Mouse (Mus musculus) lung, adult 2 months (tissue): ENCODE measurements around the gene Ttc22. TPM values are rescaled to one million over a fixed set of nuclear protein-coding genes. Genes with fewer than 3 reads are reported as not detected.

Experiments used
- DNase-seq: peaks from one replicate; pipeline ENCODE4 v3.0.0; 2022
- H3K4me1 ChIP-seq: fragments of 200-500 bp; 2 replicates; pipeline ENCODE4 v1.6.1; 2011; ENCODE audit warnings: low read length; ENCODE audit not compliant: control insufficient read depth, insufficient read depth
- H3K4me3 ChIP-seq: fragments of 200-500 bp; replicated peaks from 2 replicates; pipeline ENCODE3; 2011; ENCODE audit warnings: low read depth, mild to moderate bottlenecking, control low read depth, low read length; ENCODE audit errors: extremely low read depth
- CTCF ChIP-seq: fragments of 200-500 bp; IDR thresholded peaks from 2 replicates; pipeline ENCODE4 v1.5.1; 2011; ENCODE audit warnings: mild to moderate bottlenecking, low read length, control low read depth; ENCODE audit not compliant: insufficient read depth
- POLR2A ChIP-seq: fragments of 200-500 bp; IDR thresholded peaks from 2 replicates; pipeline ENCODE4 v1.6.1; 2011; ENCODE audit warnings: low read depth, mild to moderate bottlenecking, control low read depth, low read length, borderline replicate concordance; ENCODE audit errors: extremely low read depth
- WGBS: fragments of 180-500 bp; shearing (Covaris S2); methylation state at CpG from one replicate; pipeline ENCODE4 v1.1.7; 2018; 5-methylcytosine and 5-hydroxymethylcytosine counted together
- polyA plus RNA-seq: library from polyadenylated mRNA; depleted of rRNA; stranded (reverse); fragments of >200 nt; gene quantifications from 2 replicates; pipeline ENCODE4 v1.2.3, GENCODE M21; 2012; rRNA removed

Ttc22 gene
- polyA plus RNA-seq = 1.8 and 8.2 TPM in 2 replicates

DNA sequence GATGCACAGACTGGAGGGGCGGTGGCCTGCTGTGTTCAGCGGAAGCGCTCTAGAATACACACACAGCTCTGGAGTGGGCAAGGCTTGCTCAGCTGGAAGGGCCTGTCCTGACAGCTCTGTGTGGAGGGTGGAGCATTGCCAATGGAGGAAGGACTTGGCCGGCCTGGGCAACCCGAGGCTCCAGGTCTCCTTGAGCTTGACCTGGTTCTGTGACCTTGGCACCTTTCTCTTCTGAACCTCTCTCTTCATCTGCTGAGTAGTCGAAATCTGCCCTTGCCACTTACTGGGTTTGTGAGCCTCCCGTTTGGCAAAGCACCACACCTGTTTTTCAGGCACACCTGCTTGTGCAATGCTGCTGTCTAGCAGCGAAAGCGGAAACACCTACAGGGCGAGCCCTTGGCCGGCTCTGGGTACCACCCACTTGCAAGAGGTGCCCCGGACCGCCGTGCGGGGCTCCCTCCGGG, at the start of gene Ttc22:
Gene Ttc22 (plus strand): TSS at position 403 of the 464 bp plus-strand sequence.
- H3K4me1 ChIP-seq = no peaks in the 10 kb centered on the region
- H3K4me3 ChIP-seq = peak within 1 kb of the TSS; percentile 12
- peak; percentile 69 for DNase-seq
- TF ChIP-seq POLR2A (no peak), CTCF (no peak)
- 18% methylated on average over 16 of the region's 16 CpGs for WGBS

DNA sequence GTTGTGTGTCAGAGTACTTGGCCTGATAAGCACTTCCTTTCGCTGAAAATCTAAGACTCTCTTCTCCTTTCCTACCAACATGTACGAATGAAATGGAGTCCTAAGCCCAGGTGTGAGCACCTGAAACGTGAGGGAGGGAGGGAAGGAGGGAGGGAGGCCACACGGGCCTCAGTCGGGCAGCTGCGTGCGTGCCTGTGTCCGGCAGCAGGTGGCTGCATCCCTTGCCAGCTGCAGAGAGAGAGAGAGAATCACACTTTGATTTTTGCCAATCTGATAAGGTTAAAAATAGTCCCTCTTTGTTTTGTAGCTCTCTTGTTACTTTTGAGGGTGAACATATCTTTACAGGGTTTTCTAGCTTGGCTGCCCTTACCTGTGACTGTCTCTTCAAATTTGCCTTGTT, 47.2 kb upstream of the Ttc22 start:
- TF ChIP-seq CTCF (no peak), POLR2A (no peak)
- peaks cover 5% of the 10 kb centered on the region; the same call in 1 of the 2 replicates for H3K4me1 ChIP-seq
- WGBS = 42% methylated on average over 8 of the region's 8 CpGs
- no peak for DNase-seq
- H3K4me3 ChIP-seq = no peak overlapping the region

DNA sequence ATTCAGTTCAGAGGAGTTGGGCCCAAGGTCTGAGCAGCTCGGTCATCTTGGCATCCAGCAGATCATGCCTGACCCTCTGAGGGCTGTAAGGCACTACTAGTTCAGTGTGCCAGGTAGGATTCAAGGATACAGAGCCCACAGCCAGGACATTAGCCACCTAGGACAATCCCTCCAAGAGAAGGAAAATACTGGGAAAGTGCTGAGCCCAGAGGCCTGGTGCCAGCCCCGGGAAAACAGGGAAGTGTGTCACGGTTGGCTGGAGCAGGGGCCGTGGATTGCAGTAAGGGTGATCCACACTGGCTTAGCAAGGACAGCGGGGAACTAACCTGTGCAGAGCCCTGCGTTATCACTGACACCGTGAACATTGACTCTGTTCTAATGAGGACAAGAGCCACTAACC, 44.7 kb upstream of the Ttc22 start:
- Histone ChIP-seq H3K4me1 (peaks cover 5% of the 10 kb centered on the region), H3K4me3 (no peak overlapping the region)
- TF ChIP-seq POLR2A = no peak
- no peak for TF ChIP-seq CTCF
- WGBS = 83% methylated on average over 7 of the region's 7 CpGs
- no peak for DNase-seq

DNA sequence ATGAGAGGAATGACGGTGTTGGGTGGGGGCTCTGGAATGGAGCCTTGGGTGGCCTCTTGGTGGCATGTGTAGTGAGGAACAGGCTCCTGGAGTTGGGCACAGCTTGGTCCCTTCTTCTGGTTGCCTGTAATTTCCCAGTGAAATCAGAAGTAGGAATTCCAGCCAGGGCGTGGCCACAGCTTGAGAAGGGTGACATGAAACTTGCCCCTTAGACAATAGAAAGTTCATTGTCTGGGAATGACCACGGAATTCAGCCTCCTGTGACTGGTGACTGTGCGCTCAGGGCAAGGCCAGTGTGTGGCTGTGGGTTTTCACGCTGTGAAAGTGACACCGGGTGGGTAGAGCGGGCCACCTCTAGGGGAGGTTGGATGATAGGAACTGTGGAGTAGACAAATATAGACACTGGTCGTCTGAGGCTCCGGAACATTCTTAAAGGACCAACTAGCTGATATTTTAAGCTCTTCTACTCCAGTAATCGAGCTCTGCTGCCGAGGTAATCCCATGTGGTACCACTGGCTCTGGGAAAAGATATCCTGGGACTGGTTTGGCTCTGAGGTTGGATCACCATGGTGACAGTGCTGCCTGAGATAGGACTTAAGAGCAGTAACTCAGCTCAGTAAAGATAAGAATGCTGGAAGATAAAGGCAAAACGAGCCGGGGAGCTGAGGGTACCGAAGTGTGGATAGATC, 40.9 kb upstream of the Ttc22 start:
- no peak for TF ChIP-seq POLR2A
- no peak for TF ChIP-seq CTCF
- 72% methylated on average over 14 of the region's 14 CpGs for WGBS
- no peak overlapping the region for H3K4me3 ChIP-seq
- H3K4me1 ChIP-seq = no peaks in the 10 kb centered on the region; the same call in 1 of the 2 replicates
- DNase-seq = no peak

DNA sequence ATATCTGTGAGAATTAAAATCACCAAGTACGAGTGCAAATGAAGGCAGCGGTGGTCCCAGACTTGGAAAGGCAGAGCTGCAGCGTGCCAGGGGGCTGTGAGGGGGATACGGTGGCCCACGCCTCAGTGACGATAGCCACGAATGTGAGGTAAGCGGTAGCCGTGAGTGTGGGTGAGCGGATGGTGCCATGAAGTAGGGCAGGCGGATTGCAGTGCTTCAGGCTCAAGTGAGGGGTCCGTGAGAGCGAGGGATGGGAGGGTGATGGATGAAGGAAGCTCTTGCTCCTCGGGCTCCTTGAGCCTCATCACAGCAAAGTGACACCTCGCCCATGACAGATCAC, 40.4 kb upstream of the Ttc22 start:
- TF ChIP-seq CTCF = no peak
- TF ChIP-seq POLR2A = no peak
- WGBS = 86% methylated on average over 15 of the region's 15 CpGs
- H3K4me1 ChIP-seq = no peaks in the 10 kb centered on the region; the same call in 1 of the 2 replicates
- DNase-seq = no peak
- no peak overlapping the region for H3K4me3 ChIP-seq

DNA sequence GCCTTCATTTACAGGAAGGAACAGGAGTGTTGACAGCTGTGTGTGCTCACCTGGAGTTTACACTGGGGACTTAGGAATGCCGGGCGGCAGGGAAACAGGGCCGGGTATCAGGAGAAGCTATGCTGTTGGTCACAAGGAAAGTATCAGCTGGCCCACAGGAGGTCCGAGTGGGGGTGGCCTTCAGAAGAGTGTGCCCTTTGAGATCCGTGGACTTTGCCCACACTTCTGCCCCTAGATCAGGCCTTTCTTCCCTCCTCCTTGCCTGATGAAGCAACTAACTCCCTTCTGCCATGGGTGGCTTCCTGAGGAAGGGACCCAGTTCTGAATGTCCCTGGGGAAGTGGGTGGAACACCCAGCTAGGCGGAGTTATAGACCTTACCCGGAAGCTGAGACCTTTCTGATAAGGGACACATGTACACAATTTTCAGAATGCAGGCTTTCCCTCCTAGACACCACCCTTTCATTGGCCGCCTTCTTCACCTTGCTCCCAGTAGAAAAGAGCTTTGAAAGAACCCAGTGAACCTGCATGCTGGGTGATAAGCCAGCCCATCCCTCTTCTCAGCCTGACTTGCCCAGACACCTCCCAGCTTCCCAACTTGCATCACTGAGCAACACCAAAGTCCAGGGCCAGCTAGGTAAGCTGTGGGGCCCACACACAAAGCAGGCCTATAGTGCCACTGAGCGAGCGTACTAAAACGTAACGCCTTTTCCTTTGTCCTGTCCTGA, 39.6 kb upstream of the Ttc22 start:
- WGBS = 64% methylated on average over 12 of the region's 12 CpGs
- TF ChIP-seq CTCF = no peak
- TF ChIP-seq POLR2A = no peak
- Histone ChIP-seq H3K4me1 (no peaks in the 10 kb centered on the region; the same call in 1 of the 2 replicates), H3K4me3 (no peak overlapping the region)
- DNase-seq = no peak

DNA sequence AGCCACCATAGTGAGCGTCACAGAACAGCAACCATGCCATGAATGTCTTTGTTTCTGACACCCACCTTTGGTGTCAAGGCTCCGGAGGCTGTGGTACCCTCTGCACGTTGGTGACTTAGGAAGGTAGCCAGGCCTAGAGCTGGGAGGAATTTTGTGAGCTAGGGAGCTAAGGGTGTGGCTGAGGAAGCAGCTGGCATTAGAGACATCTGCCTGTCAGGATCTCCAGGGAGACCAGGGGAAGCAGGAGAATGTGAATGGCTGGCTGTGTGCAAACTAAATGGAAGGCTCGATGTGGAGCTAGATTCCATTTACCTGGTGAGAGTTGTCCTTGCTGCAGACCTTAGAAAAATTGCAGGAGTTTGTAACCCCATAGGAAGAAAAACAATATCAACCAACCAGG, 37.6 kb upstream of the Ttc22 start:
- H3K4me1 ChIP-seq = no peaks in the 10 kb centered on the region; the same call in 1 of the 2 replicates
- no peak for DNase-seq
- TF ChIP-seq POLR2A (no peak), CTCF (no peak)
- 74% methylated on average over 4 of the region's 4 CpGs for WGBS
- H3K4me3 ChIP-seq = no peak overlapping the region

DNA sequence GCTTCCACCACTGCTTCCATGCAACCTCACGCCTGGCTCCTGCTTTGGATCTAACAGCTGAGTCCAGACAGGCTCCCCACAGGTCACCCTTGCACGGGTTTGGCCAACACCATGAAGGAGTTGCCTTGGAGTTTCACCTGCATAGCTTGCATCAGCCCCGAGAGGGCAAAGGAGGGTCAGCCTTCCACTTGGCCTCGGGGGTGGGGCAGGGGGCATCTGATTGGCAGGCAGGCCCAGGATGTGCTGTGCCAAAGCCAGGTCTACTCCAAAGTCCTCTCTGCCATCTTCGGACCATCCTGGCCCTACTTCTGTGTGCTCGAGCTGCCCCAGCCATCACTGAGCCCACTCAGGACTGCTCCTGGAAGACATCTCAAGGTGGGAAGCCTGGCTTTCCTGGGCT, 35.2 kb upstream of the Ttc22 start:
- Histone ChIP-seq H3K4me3 (no peak overlapping the region), H3K4me1 (0 out of 2 replicates have a peak, but pooled peaks cover 3% of the 10 kb centered on the region)
- TF ChIP-seq CTCF (no peak), POLR2A (no peak)
- no peak for DNase-seq
- 83% methylated on average over 6 of the region's 6 CpGs for WGBS

DNA sequence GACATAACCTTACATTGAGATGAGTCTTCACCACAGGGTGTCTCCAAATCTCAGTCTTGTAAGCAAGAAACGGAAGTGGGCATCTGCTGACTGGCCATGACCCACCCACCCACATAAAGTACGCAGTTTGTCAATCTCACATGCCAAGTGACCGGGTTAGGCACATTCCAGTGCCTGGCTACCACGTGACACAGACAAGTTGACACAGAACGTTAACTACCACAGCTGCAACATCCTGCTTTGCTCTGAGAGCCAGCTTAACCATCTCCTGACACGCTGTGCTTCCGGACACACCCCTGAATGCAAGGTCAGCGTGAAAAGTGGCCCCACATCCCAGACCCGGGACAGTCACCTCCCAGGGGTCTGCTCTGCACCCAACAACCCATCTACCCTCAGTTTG, 32.1 kb upstream of the Ttc22 start:
- TF ChIP-seq POLR2A (no peak), CTCF (no peak)
- Histone ChIP-seq H3K4me1 (0 out of 2 replicates have a peak, but pooled peaks cover 3% of the 10 kb centered on the region), H3K4me3 (no peak overlapping the region)
- WGBS = 33% methylated on average over 9 of the region's 9 CpGs
- no peak for DNase-seq
